Mouse (Mus musculus): ENCODE results near the gene Zfp213.
"Not testable (repeated sequence)": the region's sequence is repeated elsewhere in the genome, so short reads cannot be mapped to it uniquely, and the experiment has no call there.

Zfp213 gene

DNA sequence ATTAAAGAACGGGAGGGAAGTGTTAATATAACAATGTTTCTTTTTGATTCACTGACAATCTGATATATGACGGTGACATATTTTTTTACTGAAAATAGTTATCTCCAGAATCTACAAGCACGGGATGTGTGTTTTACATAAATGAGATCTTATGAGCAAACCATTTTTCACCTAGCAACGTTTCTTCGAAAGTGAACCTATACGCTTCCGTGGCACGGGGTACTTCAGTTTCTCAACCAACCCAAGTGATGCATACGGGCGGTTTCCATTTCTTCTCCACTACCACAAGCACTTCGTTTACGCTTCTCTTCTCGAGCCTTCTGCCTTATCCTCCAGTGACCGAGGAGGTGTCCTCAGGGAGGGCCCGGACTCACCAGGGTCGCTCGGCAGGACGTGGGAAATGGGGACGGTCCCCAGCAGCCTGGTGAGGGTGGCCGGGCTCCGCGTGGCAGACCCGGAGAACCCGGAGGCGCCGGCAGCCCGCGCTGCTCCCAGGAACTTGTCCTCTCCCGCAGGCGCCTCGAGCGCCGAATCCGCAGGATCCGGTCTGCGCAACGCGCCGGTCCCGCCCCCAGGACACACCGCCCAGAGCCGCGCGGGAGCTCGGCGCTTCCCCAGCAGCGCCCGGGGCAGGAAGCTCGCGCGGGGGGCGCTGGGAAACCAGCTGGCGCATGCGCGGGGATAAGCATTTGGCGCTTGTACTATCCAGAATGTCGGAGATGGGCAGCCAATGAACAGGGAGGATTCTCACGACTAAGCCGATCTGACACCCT is at the start of gene Zfp213:
Zfp213 (minus strand) TSS at position 644 of the 773 bp plus-strand sequence.
- peak; percentile 95 for DNase-seq (ENCODE audit: low spot score)

DNA sequence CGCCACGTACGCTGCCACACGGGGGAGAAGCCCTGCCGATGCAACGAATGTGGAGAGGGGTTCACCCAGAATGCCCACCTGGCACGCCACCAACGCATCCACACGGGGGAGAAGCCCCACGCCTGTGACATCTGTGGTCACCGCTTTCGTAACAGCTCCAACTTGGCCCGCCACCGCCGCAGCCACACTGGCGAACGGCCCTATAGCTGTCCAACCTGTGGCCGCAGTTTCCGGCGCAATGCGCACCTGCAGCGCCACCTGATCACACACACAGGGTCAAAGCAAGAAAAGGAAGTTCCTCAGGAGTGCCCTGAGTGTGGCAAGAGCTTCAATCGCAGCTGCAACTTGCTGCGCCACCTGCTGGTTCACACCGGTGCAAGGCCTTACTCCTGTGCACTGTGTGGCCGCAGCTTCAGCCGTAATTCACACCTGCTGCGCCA is 46.3 kb upstream of the Zfp213 start:
- DNase-seq (ENCODE audit: low spot score), result peak; percentile 70

DNA sequence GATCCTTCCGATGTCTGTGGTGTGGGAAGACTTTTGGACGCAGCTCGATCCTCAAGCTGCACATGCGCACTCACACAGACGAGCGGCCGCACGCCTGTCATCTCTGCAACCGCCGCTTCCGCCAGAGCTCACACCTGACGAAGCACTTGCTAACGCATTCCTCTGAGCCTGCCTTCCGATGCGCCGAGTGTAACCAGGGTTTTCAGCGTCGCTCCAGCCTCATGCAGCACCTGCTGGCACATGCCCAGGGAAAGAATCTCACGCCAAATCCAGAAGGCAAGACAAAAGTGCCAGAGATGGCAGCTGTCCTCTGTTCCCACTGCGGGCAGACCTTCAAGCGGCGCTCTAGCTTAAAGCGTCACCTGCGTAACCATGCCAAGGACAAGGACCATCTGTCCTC is 45.6 kb upstream of the Zfp213 start:
- no peak for DNase-seq (ENCODE audit: low spot score)

DNA sequence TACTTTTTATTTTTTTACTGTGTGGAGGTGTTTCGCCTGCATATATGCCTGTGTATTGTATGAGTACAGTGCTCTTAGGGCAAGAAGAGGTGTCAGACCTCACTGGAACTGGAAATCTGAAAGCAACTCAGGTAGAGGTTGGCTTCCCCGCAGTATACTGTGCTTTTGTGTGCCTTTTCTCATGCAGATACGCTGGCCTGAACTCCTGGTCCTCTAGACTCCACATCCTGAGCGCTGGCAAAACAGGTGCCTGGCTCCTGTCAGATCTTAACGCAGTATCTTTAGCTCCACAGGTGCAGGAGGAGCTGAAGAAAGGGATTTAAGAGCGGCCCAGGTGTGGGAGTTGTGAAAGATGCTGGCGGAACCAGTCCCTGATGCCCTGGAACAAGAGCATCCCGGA is 41.2 kb upstream of the Zfp213 start:
- no peak for DNase-seq (ENCODE audit: low spot score)

DNA sequence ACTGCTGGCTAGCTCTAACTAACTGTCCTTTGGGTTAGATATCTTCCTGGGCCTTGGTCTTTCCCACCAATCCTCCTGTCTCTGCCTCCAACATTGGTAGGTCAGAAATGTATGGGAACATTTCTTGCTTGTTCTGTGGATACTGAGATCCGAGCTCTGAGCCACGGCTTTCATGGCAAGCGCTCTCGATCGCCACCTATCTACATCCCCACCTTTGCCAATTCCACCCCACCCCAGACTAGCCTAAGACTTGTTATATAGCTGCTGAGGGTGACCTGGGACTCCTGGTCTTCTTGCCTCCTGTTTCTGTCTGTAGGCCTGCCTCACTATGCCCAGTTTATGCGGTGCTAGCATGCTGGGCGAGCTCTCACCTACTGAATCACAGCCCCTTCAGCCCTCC is 40.4 kb upstream of the Zfp213 start:
- peak; percentile 14 for DNase-seq (ENCODE audit: low spot score)

DNA sequence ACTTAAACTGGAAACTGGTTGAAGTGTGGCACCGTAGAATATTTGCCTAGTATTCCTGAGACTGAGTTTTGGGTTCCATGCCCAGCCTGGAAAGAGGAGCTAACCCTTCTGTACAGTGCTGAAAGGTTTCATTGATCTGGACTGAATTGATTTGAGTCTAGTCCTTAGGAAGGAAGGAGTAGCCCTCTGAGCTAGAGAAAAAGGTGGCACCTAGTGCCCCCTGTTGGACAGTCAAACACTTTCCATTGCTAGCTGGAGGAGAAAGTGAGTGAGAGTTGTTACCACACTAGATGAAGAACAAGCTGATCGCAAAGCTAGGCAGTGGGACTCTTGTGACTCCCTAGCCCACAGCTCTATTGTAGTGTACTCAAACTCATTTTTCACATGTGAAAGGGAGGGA is 39.5 kb upstream of the Zfp213 start:
- DNase-seq (ENCODE audit: low spot score), result peak; percentile 67

DNA sequence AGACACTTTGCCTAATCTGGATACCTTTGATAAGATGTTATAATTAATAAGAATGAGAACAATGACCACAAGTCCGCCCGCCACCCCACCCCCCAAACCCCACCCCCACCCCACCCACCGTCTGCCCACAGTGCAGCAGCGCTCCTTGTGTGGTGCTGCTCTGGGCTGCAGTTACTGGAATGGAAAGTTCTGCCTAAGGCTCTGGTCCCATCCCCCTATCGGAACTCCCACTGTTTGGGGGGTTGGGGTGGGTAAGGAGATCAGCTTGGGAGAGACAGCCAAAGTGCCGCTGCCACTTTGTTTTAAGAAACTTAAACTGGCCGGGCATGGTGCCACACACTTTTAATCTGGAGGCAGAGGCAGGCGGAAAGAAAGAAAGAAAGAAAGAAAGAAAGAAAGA is 39.0 kb upstream of the Zfp213 start:
- no peak for DNase-seq (ENCODE audit: low spot score)

DNA sequence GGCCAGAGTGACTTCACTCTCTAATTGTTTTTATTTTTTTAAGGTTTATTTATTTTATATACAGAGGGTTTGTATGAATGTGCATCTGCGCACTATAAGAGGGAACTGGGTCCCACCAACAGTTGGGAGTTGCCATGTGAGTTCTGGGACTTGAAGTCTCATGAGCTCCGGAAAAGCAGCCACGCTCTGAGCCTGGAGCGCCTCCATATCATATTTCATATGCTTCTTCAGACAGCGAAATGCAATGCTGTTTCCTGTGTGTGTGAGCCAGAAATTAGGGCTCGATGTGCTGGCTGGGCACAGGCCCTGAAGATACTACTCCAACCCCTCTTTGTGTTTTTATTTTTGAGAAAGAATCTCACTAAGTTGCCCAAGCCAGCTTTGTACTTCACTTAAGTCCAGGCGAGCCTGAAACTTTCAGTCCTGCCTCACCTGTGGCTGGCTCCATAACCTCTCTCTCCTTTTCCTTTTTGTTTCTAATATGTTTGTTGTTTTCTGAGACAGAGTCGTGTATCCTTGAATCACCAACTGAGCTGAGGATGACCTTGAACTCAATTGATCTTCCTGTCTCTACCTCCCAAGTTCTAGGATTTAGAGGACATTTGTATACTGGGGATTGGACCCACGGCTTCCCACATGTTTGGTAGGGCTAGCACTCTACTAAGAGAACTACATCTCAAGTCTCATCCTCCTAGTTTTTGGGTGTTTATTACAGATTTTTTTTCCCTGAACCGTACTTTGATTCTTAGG is 38.0 kb upstream of the Zfp213 start:
- no peak for DNase-seq (ENCODE audit: low spot score)

DNA sequence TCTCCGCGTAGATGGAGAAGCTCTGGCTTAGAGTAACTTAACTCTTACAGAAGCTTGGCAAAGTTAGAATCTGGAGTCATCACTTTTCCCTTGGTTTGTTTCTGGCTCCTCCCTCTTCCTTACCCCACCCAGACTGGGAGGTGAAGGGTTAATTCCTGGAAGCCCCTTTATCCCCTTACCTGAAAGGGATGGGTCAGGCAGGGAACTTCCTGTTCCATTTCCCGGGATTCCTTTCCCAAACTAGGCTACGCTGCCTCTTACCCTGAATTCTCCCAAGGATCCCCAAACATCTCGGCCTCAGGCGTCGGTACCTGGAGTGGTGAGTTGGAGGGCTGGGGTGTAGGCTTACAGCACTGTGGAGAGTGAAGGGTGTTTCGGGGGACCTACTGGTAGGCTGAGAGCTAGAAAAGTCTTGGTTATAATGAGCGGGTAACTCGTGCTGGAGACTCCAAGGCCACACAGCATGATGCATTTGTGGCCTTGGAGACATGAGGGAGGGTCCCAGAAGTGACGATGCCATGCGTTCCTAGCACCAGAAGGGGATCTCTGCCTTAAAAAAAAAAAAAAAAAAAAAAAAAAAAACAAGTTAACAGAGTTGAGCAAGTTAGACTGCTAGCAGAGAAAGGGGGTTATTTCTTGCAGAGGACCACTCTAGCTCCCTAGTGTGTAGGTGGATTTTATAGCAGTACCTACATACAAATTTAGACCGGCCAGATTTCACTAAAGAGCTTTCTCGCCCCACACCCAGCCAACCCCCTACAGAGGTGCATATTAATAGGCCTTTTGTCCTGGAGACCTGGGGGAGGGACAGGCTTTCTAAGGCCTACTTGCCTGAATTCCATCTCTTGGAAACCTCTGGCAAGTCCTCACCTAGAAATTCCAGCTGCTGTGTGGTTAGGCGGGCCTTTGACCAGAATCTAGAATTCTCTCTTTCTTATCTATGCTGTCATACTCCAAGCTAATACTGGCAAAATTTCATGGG is 36.9 kb upstream of the Zfp213 start, which contains the start of gene Zscan10:
Zscan10 (plus strand) TSS at position 216 of the 982 bp plus-strand sequence.
- DNase-seq (ENCODE audit: low spot score), result peak; percentile 20

DNA sequence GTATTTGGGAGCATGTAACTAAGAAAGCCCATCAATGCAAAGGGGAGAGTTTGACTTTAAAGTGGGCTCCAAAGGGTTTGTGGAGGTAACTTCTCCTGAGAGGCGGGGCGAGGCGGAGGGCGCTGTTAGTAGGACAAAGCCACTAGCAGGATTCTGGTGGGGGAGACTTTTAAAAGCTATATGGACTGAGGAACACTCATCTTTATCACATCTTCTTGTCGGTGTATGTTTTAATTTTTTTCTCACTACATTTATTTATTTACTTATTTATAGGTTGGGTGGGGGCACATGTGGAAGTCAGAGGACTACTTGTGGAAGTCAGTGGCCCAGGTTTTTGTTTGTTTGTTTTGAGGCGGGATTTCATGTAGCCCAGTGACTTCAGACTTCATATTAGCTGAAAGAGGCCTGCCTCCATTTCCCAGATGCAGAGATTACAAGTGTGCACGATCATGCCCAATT is 35.6 kb upstream of the Zfp213 start:
- DNase-seq (ENCODE audit: low spot score), result peak; percentile 42

DNA sequence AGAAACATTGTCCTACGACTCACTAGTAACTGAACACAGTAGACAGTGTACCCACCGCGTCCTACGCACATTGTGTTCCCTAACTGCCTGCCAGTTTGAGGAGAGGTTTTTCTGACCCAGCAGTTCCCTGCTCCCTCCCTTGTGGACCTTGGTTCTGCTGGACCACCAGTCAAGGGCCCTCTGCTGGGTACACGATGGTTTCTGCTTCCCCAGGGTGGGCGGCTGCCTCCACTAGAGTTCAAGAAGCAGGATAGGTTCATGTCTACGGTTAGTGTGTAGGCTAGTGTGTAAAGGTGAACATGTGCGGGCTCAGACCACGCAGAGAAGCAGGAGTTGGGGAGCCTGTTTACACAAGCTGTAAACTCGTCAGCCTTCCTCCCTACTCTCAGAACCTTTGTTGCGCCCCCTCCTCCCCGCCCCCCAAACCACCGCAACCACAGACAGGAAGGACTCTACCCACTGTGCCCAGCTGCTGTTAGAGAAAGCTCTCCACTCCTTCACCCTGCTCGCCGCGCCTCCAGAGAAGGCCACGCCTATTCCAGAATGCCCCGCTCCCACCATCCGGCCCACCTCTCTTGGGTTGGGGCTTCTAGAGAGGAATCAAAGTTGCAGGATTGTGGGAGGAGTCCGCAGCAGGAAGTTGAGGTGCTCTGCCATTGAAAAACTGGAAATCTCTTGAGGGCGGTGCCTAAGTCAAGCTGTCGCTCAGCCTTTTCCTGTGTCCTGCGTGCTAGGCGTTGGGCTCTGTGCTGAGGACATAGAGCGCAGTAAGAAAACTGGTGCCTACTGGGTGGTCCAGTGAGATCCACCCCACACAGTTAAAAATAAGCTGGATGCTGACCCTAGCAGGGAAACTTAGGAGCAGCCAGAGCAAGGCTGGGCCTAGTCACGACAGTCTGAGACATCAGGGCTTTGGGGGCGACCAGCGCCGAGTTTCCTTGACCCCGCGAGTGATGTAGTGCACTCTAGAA is 34.8 kb upstream of the Zfp213 start, which contains the start of gene Zfp13:
Zfp13 (minus strand) TSS at position 906 of the 971 bp plus-strand sequence.
- peak; percentile 95 for DNase-seq (ENCODE audit: low spot score)

DNA sequence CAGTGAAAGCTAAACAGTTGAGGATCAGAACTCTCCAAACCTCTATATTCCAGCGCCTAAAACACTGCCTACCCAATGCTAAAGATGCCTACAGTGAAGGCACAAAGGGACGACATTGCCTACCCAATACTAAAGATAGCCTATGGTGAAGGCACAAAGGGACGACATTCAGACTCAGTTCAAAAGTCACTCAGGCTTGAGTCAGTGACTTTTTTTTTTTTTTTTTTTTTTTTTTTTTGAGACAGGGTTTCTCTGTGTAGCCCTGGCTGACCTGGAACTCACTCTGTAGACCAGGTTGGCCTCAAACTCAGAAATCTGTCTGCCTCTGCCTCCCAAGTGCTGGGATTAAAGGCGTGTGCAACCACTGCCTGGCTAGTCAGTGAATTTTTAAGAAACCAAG is 31.1 kb upstream of the Zfp213 start:
- DNase-seq (ENCODE audit: low spot score), result not testable (repeated sequence)

DNA sequence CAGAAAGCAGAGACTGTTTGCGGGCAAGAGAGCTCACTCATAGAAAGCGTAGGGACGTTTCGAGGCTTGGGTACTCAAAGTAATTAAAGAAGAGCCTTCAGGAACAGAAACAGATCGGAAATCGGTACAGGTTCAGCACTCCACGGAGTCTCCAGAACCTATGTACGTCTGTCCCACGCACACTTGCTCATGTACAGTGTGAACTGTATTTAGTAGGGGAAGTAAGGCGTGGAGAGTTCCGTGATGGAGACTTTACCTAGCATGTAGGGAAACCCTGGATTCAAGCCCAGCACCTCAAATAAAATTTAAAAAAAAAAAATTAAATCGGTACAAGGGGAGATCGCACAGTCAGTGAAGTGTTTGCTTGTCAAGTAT is 28.9 kb upstream of the Zfp213 start:
- DNase-seq (ENCODE audit: low spot score), result no peak

DNA sequence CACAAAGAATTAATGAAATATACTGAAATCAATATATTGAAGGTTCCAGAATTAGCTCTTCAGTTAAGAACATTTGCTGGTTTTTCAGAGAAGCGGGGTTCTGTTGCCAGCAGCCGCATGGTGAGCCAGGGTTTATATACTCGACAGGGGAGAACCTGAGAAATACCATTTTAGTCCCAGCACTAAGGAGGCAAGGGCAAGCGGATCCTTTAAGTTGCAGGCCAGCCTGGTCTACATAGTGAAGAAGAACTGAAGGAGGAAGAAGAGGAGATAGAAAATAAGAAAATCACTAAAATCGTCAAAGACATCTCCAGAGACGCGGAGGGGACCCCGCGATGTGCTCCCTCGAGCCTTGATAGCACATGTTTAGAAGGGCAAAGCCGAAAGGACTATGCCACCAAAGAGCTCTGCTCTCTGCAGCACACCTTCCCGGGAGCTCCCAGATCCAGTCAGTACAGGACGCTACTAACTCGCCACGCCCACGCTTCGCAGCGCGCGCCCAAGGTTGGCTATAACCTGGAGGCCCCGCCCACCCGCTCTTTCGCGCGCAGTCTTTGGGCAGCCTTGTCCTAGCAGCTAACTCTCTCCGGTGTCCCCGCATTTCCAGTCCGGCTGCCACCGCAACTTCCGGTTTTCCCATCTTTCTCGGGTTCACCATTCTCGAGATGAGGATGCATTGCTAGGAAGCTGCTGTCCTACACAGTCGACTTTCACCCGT is 28.3 kb upstream of the Zfp213 start:
- DNase-seq (ENCODE audit: low spot score), result peak; percentile 99

DNA sequence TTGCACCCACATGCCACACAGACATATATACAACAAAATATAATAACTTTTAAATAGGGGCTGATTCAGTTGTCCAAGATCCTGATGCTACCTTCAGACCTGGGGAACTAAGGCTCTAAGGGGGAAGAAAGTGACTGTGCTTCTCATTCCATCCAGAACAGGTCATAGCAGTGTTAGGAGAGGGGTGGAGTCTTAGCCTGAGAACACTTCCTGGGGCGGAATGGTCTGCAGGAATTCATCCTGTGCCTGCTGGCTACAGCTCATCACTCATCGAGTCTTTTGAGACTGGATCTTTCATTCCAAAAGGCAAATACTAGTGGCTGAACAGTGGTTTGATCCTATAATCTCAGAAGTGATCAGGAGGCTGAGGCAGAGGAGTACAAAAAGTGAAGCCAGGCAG is 23.2 kb upstream of the Zfp213 start:
- no peak for DNase-seq (ENCODE audit: low spot score)

DNA sequence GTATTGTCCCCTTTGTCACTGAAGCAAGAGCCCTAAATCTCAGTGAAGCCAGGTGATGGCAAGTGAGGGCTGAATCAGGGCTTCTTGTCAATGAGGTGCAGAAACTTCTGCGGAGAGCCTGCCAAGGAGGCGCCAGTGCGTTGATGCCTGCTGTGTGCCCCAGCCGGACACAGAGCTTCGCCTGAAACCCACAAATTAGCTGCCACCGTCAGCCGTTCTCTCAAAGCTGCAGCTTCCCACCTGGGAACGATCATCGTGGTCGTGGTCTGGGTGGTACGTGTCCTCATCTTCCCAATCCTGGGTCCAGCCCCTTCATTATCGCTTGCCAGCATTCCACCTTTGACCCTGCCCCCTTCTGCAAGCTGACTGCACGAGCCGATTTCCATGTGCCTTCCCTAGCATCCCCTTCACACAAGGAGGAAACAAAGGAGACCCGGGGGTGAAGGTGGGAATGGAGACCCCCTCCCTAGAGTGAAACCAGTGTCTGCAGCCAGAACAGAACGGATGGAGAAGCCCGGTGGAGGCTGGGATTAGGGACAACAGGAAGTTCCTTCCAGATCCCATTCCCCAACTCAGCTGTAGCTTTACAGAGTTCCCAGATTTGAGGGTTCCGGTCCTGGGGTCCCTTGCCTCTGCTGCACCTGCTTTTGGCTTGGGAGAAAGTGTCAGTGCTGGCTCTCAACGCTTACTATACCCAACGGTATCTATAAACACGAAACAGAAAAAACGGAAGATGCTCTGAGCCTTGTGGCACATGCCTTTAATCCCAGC is 21.9 kb upstream of the Zfp213 start:
- peak; percentile 88 for DNase-seq (ENCODE audit: low spot score)

DNA sequence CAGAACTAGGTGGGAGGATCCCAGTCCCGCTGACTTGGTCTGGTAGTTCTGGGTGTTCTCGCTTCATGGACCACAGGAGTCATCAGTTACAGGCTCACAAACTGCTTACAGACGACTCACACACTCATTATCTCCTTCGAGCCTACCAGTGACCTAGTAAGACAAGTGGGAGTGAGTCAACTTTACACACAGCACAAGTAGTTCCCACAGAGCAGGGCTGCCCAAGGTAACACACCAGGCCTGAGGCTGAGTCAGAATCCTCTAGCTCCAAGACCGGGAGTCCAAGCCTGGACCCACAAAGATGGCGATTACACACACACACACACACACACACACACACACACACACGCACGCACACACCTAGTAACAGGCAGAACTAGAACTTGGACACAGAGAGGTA is 20.7 kb upstream of the Zfp213 start:
- no peak for DNase-seq (ENCODE audit: low spot score)

DNA sequence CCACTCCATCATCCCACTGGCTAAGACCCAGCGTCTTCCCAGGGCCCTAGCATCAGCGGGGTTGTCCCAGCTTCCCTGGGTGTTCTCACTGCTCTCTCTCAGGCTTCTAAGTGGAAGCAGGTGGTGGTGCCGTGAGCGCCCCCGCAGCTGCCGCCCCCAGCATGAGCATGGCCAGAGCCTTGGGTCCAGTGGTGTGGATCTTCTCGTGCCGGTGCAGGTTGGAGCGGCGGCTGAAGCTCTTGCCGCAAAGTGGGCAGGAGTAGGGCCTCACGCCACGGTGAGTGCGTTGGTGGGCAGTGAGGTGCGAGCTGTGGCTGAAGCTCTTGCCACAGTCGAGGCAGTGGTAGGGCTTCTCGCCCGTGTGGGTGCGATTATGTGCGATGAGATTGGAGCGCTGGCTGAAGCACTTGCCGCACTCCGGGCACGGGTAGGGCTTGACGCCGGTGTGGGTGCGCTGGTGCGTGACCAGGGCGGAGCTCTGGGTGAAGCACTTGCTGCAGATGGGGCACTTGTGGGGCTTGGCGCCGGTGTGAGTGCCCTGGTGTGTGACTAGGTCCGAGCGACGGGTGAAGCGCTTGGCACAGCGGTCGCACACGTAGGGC is 12.0 kb upstream of the Zfp213 start:
- no peak for DNase-seq (ENCODE audit: low spot score)

DNA sequence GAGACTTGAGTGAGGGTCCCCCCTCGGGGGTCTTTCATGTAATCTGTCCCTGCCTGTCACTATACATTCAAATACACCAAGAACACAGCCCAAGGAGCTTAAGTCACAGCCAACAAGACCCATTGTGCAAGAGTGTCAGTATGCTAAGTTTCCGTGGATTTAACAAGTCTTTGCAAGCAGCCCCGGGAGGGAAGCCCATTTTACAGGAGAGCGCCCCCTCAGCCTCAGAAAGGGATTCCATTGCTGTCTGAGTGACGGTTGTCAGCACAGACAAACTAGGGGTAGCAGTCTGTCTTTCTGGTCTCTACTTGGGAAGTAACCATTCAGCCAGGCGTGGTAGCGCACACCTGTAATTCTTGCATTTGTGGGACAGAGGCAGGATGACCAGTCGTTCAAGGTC is 10.1 kb upstream of the Zfp213 start:
- DNase-seq (ENCODE audit: low spot score), result no peak

Measured in embryo, embryonic 10 days (tissue).